Mouse (Mus musculus) forebrain, postnatal 0 days (tissue): Measurements from ENCODE around the gene Tnfrsf11a. TPM values are rescaled to one million over a fixed set of nuclear protein-coding genes. Genes with fewer than 3 reads are reported as not detected.

Source experiments
- ATAC-seq: fragments of 200-750 bp; cut with Nextera tagmentation; 2 replicates; pipeline ENCODE4 v1.8.0; 2017; ENCODE audit warnings: mild to moderate bottlenecking, moderate library complexity
- DNase-seq: peaks from one replicate; pipeline ENCODE4 v3.0.0-alpha.2; 2015
- H3K27ac ChIP-seq: fragments of 300-500 bp; sonication (generic); 2 replicates; pipeline ENCODE4 v1.5.1; 2014; ENCODE audit warnings: low read depth, mild to moderate bottlenecking, antibody characterized with exemption, low read length, moderate library complexity, mixed read lengths
- H3K27me3 ChIP-seq: fragments of 300-500 bp; sonication (generic); 2 replicates; pipeline ENCODE4 v1.6.1; 2014; ENCODE audit warnings: mild to moderate bottlenecking, low read length, mixed read lengths; ENCODE audit not compliant: insufficient read depth
- H3K36me3 ChIP-seq: fragments of 300-500 bp; sonication (generic); 2 replicates; pipeline ENCODE4 v1.6.1; 2014; ENCODE audit warnings: mild to moderate bottlenecking, moderate library complexity; ENCODE audit not compliant: insufficient read depth
- H3K4me1 ChIP-seq: fragments of 300-500 bp; sonication (generic); 2 replicates; pipeline ENCODE4 v1.6.1; 2014; ENCODE audit warnings: antibody characterized with exemption; ENCODE audit not compliant: insufficient read depth
- H3K4me2 ChIP-seq: fragments of 300-500 bp; sonication (generic); 2 replicates; pipeline ENCODE4 v1.6.1; 2014; ENCODE audit warnings: low read depth, mild to moderate bottlenecking, moderate library complexity
- H3K4me3 ChIP-seq: fragments of 300-500 bp; sonication (generic); 2 replicates; pipeline ENCODE4 v1.5.1; 2014; ENCODE audit warnings: low read depth, low read length, mixed read lengths
- H3K9ac ChIP-seq: fragments of 300-500 bp; sonication (generic); 2 replicates; pipeline ENCODE4 v1.6.1; 2014; ENCODE audit warnings: mild to moderate bottlenecking
- H3K9me3 ChIP-seq: fragments of 300-500 bp; sonication (generic); 2 replicates; pipeline ENCODE4 v1.6.1; 2016; ENCODE audit warnings: low read length
- CTCF ChIP-seq: sonication (generic); IDR thresholded peaks from 2 replicates; pipeline ENCODE4 v1.5.1; 2016; ENCODE audit warnings: antibody characterized with exemption, control low read depth, low read depth
- WGBS: fragments of 180-500 bp; shearing (Covaris S2); extraction: QIAGEN DNeasy Blood & Tissue Kit; methylation state at CpG from one replicate; pipeline ENCODE4 v1.1.7; 2014; 5-methylcytosine and 5-hydroxymethylcytosine counted together
- polyA plus RNA-seq: library from polyadenylated mRNA; unstranded; fragments of >200 nt; fragmentation: Nextera tagmentation; extraction: Ambion mirVana; gene quantifications from 2 replicates; pipeline ENCODE4 v1.2.1, GENCODE M21; 2015
- total RNA-seq: library from RNA; depleted of rRNA; stranded (reverse); fragments of >200 nt; gene quantifications from 2 replicates; pipeline ENCODE4 v1.2.3, GENCODE M21; 2014

Tnfrsf11a gene
- total and polyA plus RNA-seq, 2 experiments from 2014 or later: 0.62 to 2.3 TPM

- no peak overlapping the region for H3K4me2 ChIP-seq
- ATAC-seq (no peak), DNase-seq (no peak)
- no peak overlapping the region for H3K27ac ChIP-seq
- 61% methylated on average over 5 of the region's 5 CpGs for WGBS
- H3K9me3 ChIP-seq: no peaks in the 10 kb centered on the region
- H3K4me1 ChIP-seq: no peaks in the 10 kb centered on the region
- H3K27me3 ChIP-seq: no peaks in the 10 kb centered on the region
- TF ChIP-seq CTCF: no peak
- H3K4me3 ChIP-seq: no peak overlapping the region
- no peak overlapping the region for H3K9ac ChIP-seq
- no peaks in the 10 kb centered on the region for H3K36me3 ChIP-seq
These were observed 48.7 kb downstream of the Tnfrsf11a start for GRCm38 (mm10) chr1:105829171-105829570.

GRCm38 (mm10) chr1:105832784-105833183 lies 52.3 kb downstream of the Tnfrsf11a start:
- peak; percentile 71 for ATAC-seq

GRCm38 (mm10) chr1:105842950-105843349 lies 62.4 kb downstream of the Tnfrsf11a start:
- ATAC-seq (peak; percentile 80), DNase-seq (peak; percentile 47)
- H3K9me3 ChIP-seq: no peaks in the 10 kb centered on the region
- H3K4me3 ChIP-seq: peak overlapping the region; percentile 27
- WGBS: 12% methylated on average over 10 of the region's 10 CpGs
- H3K27ac ChIP-seq: peak overlapping the region; percentile 60; the same call in 1 of the 2 replicates
- TF ChIP-seq CTCF: no peak
- peak overlapping the region; percentile 60 for H3K4me2 ChIP-seq
- H3K4me1 ChIP-seq: 0 out of 2 replicates have a peak, but pooled peaks cover 4% of the 10 kb centered on the region
- H3K36me3 ChIP-seq: no peaks in the 10 kb centered on the region
- H3K9ac ChIP-seq: peak overlapping the region; percentile 56
- H3K27me3 ChIP-seq: no peaks in the 10 kb centered on the region

More at GRCm38 (mm10) chr1:105832784-105833183, 52.3 kb downstream of the Tnfrsf11a start:
- no peaks in the 10 kb centered on the region for H3K27me3 ChIP-seq
- H3K4me3 ChIP-seq: no peak overlapping the region
- H3K9me3 ChIP-seq: no peaks in the 10 kb centered on the region
- no peaks in the 10 kb centered on the region for H3K36me3 ChIP-seq
- peak; percentile 16 for DNase-seq
- H3K4me2 ChIP-seq: no peak overlapping the region
- H3K27ac ChIP-seq: no peak overlapping the region
- TF ChIP-seq CTCF: no peak
- WGBS: 77% methylated on average over 1 of the region's 1 CpGs
- no peaks in the 10 kb centered on the region for H3K4me1 ChIP-seq
- no peak overlapping the region for H3K9ac ChIP-seq

GRCm38 (mm10) chr1:105843386-105843785 lies 62.9 kb downstream of the Tnfrsf11a start:
- DNase-seq (peak; percentile 52), ATAC-seq (peak; percentile 42)
- TF ChIP-seq CTCF: no peak
- Histone ChIP-seq H3K27ac (peak overlapping the region; percentile 60), H3K4me2 (peak overlapping the region; percentile 60), H3K4me1 (0 out of 2 replicates have a peak, but pooled peaks cover 4% of the 10 kb centered on the region), H3K27me3 (no peaks in the 10 kb centered on the region), H3K9ac (peak overlapping the region; percentile 56), H3K9me3 (no peaks in the 10 kb centered on the region), H3K36me3 (no peaks in the 10 kb centered on the region), H3K4me3 (peak overlapping the region; percentile 27)
- 3% methylated on average over 12 of the region's 12 CpGs for WGBS

- peak; percentile 27 for DNase-seq
- Histone ChIP-seq H3K36me3 (no peaks in the 10 kb centered on the region), H3K4me2 (peak overlapping the region; percentile 60), H3K9ac (peak overlapping the region; percentile 56), H3K9me3 (no peaks in the 10 kb centered on the region), H3K27ac (peak overlapping the region; percentile 1; the same call in 1 of the 2 replicates), H3K4me1 (0 out of 2 replicates have a peak, but pooled peaks cover 4% of the 10 kb centered on the region), H3K27me3 (no peaks in the 10 kb centered on the region), H3K4me3 (peak overlapping the region; percentile 32; the same call in 1 of the 2 replicates)
- no peak for TF ChIP-seq CTCF
- peak; percentile 32 for ATAC-seq
- WGBS: 4% methylated on average over 2 of the region's 2 CpGs
These were observed 63.3 kb downstream of the Tnfrsf11a start for GRCm38 (mm10) chr1:105843856-105844255.

- peak overlapping the region; percentile 56 for H3K9ac ChIP-seq
- H3K4me3 ChIP-seq: peak overlapping the region; percentile 32
- H3K27ac ChIP-seq: peak overlapping the region; percentile 29; the same call in 1 of the 2 replicates
- peak; percentile 82 for ATAC-seq
- H3K36me3 ChIP-seq: no peaks in the 10 kb centered on the region
- DNase-seq: peak; percentile 61
- 0 out of 2 replicates have a peak, but pooled peaks cover 4% of the 10 kb centered on the region for H3K4me1 ChIP-seq
- WGBS: under 1% methylated on average over 28 of the region's 28 CpGs
- no peaks in the 10 kb centered on the region for H3K9me3 ChIP-seq
- H3K27me3 ChIP-seq: no peaks in the 10 kb centered on the region
- H3K4me2 ChIP-seq: peak overlapping the region; percentile 60
- TF ChIP-seq CTCF: peak; percentile 40
These were observed 64.0 kb downstream of the Tnfrsf11a start for GRCm38 (mm10) chr1:105844341-105845006.

GRCm38 (mm10) chr1:105846431-105846830 lies 65.9 kb downstream of the Tnfrsf11a start:
- no peaks in the 10 kb centered on the region for H3K36me3 ChIP-seq
- H3K27me3 ChIP-seq: no peaks in the 10 kb centered on the region
- H3K4me1 ChIP-seq: 0 out of 2 replicates have a peak, but pooled peaks cover 4% of the 10 kb centered on the region
- no peak overlapping the region for H3K27ac ChIP-seq
- DNase-seq: no peak
- no peak for TF ChIP-seq CTCF
- ATAC-seq: no peak
- 79% methylated on average over 2 of the region's 2 CpGs for WGBS
- no peaks in the 10 kb centered on the region for H3K9me3 ChIP-seq
- H3K9ac ChIP-seq: no peak overlapping the region
- H3K4me2 ChIP-seq: no peak overlapping the region
- no peak overlapping the region for H3K4me3 ChIP-seq
